Mouse (Mus musculus) embryonic facial prominence, embryonic 14.5 days (tissue): Measurements from ENCODE around the gene Gm6020. TPM values are rescaled to one million over a fixed set of nuclear protein-coding genes. Genes with fewer than 3 reads are reported as not detected.
"Not testable (repeated sequence)": the region's sequence is repeated elsewhere in the genome, so short reads cannot be mapped to it uniquely, and the experiment has no call there.

Source experiments
- ATAC-seq: fragments of 200-750 bp; cut with Nextera tagmentation; 2 replicates; pipeline ENCODE4 v1.8.0; 2017; ENCODE audit warnings: low read depth, moderate number of reproducible peaks, moderate TSS enrichment
- DNase-seq: peaks from one replicate; pipeline ENCODE4 v3.0.0-alpha.2; 2015; ENCODE audit warnings: low spot score
- H3K27ac ChIP-seq: fragments of 300-500 bp; sonication (generic); replicated peaks from 2 replicates; pipeline ENCODE4 v1.5.1; 2014; ENCODE audit warnings: low read depth, mild to moderate bottlenecking, low read length, moderate library complexity
- H3K27me3 ChIP-seq: fragments of 300-500 bp; sonication (generic); replicated peaks from 2 replicates; pipeline ENCODE4 v1.6.1; 2014; ENCODE audit warnings: low read length; ENCODE audit not compliant: control insufficient read depth, insufficient read depth
- H3K36me3 ChIP-seq: fragments of 300-500 bp; sonication (generic); 2 replicates; pipeline ENCODE4 v1.6.1; 2014; ENCODE audit warnings: low read length, mixed read lengths; ENCODE audit not compliant: control insufficient read depth, insufficient read depth
- H3K4me1 ChIP-seq: fragments of 300-500 bp; sonication (generic); 2 replicates; pipeline ENCODE4 v1.6.1; 2014; ENCODE audit warnings: antibody characterized with exemption, low read length; ENCODE audit not compliant: control insufficient read depth, insufficient read depth
- H3K4me2 ChIP-seq: fragments of 300-500 bp; sonication (generic); 2 replicates; pipeline ENCODE4 v1.6.1; 2014; ENCODE audit warnings: low read depth, mild to moderate bottlenecking, low read length, moderate library complexity, mixed read lengths
- H3K4me3 ChIP-seq: fragments of 300-500 bp; sonication (generic); 2 replicates; pipeline ENCODE4 v1.5.1; 2014; ENCODE audit warnings: low read depth, mild to moderate bottlenecking, low read length
- H3K9ac ChIP-seq: fragments of 300-500 bp; sonication (generic); 2 replicates; pipeline ENCODE4 v1.6.1; 2014; ENCODE audit warnings: low read depth, mild to moderate bottlenecking, low read length, moderate library complexity, mixed read lengths
- H3K9me3 ChIP-seq: fragments of 300-500 bp; sonication (generic); 2 replicates; pipeline ENCODE4 v1.6.1; 2016; ENCODE audit warnings: low read length; ENCODE audit not compliant: control insufficient read depth
- WGBS: fragments of 180-500 bp; shearing (Covaris S2); extraction: QIAGEN DNeasy Blood & Tissue Kit; methylation state at CpG from one replicate; pipeline ENCODE4 v1.1.7; 2014; 5-methylcytosine and 5-hydroxymethylcytosine counted together
- polyA plus RNA-seq: library from polyadenylated mRNA; unstranded; fragments of >200 nt; fragmentation: Nextera tagmentation; extraction: Ambion mirVana; gene quantifications from 2 replicates; pipeline ENCODE4 v1.2.1, GENCODE M21; 2014

Gm6020 gene
- polyA plus RNA-seq: not detected in 2 replicates

DNA sequence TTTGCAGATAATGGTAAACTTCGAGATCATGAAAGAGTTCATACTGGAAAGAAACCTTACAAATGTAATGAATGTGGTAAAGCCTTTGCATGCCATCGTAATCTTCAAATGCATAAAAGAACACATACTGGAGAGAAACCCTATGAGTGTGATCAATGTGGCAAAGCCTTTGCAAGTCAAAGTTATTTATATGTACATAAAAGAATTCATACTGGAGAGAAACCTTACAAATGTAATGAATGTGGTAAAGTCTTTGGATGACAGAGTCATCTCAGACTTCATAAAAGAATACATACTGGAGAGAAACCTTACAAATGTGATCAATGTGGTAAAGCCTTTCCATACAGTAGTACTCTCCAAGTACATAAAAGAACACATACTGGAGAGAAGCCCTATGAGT, at the start of gene Gm6020:
TSS of gene Gm6020 (plus strand) at position 301 of the 400 bp plus-strand sequence.
- not testable (repeated sequence) for H3K9ac ChIP-seq, H3K4me2 ChIP-seq, ATAC-seq, H3K36me3 ChIP-seq, H3K4me1 ChIP-seq, H3K27me3 ChIP-seq, H3K27ac ChIP-seq, H3K4me3 ChIP-seq, DNase-seq
- WGBS: 78% methylated on average over 2 of the region's 2 CpGs
- H3K9me3 ChIP-seq: peaks cover 25% of the 10 kb centered on the region

DNA sequence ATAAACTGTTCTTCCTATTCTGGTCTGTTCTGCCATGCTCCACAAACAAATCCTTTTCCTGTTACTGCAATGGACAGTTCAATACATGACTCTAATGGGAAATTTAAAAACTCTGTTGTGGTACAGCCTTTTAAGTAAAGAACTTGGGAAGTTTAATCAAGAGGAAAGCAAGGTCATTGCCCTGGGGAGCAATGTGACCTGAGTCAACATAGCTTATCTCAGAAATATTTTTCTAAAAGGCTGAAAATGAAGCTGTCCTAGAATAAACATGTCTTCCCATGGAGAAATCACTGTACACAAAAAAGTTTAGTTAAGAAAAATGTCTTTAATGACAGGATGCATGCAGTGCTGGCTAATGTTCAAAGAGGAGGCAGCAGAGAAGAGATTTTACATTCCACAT, 45.0 kb upstream of the Gm6020 start:
- Histone ChIP-seq H3K27ac (no peak overlapping the region), H3K27me3 (no peaks in the 10 kb centered on the region), H3K36me3 (no peaks in the 10 kb centered on the region), H3K4me3 (no peak overlapping the region), H3K9me3 (no peaks in the 10 kb centered on the region), H3K4me1 (peaks cover 10% of the 10 kb centered on the region), H3K9ac (no peak overlapping the region), H3K4me2 (no peak overlapping the region)
- DNase-seq (no peak), ATAC-seq (no peak)

DNA sequence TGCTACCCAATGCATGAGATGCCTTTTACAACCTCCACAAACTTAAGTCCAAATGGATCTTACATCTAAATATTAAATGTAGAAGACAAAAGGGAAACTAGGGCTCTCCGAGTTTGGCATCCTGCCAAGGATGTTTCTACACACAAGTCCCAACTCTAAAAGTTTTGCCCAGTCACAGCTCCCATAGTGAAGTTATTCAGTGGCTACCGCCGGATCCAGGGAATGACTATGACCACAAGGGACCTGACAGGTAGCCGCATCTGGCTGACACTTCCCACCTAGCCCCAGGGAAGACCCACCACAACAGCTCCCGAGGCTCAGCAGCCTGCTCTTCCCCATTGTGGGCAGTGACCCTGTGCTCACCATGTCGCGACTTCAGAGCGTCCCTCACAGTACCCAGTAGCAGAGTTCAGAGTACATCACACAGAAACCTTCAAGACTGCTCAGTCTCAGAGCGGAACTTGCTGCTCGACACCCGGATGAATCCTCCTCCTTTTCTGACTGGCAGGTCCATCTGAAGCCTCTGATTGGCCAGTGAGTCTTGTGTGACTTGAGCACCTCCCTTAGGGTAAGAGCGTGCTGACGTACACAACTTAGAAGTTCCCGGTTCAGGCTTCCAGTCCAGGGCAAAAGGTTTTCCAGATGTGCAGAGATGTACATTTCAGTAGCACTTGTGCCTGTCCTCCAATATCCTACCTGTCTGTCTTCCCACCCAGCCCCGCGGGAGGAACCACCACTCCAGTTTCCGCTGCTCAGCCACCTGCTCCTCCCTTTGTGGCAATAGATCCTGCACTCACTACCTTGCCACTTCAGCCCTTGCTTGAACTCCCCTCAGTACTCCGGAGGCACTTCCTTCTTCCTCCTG, 43.1 kb upstream of the Gm6020 start, which contains the start of gene Zfp950:
TSS of gene Zfp950 (minus strand) at position 499 of the 865 bp plus-strand sequence.
- H3K27ac ChIP-seq: peak within 1 kb of the TSS; percentile 57
- peak; percentile 97 for DNase-seq

DNA sequence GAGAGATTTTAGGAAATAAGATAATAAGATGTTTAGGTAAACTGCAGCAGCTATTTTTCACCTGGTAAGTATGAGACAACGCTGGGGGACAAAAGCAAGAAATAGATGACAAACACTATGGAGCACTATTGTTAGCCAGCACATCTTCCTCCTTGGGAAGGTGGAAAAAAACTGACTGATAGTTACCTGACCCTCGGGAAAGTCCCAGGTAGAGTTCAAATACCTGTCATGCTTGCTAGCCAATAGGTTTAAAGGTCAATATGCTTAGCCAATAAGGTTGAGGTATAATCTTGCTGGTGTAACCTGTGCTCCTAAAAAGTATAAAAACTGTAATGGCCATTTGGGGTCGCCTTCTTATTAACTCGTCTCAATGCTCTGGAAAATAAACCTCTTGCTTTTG, 42.4 kb upstream of the Gm6020 start:
- Histone ChIP-seq H3K27me3 (no peaks in the 10 kb centered on the region), H3K4me3 (peak overlapping the region; percentile 80), H3K9me3 (no peaks in the 10 kb centered on the region), H3K4me1 (peaks cover 10% of the 10 kb centered on the region), H3K27ac (peak overlapping the region; percentile 39; the same call in 1 of the 2 replicates), H3K4me2 (peak overlapping the region; percentile 74), H3K9ac (peak overlapping the region; percentile 79), H3K36me3 (no peaks in the 10 kb centered on the region)
- ATAC-seq (no peak), DNase-seq (no peak)
- 19% methylated on average over 4 of the region's 4 CpGs for WGBS

More for the DNA sequence above, 43.1 kb upstream of the Gm6020 start, which contains the start of gene Zfp950:
- under 1% methylated on average over 18 of the region's 18 CpGs for WGBS
- Histone ChIP-seq H3K27me3 (no peaks in the 10 kb centered on the region), H3K36me3 (no peaks in the 10 kb centered on the region), H3K4me3 (peak within 1 kb of the TSS; percentile 80), H3K4me2 (peak within 1 kb of the TSS; percentile 74), H3K9me3 (no peaks in the 10 kb centered on the region), H3K4me1 (peaks cover 10% of the 10 kb centered on the region), H3K9ac (peak within 1 kb of the TSS; percentile 79)
- ATAC-seq: peak; percentile 100

DNA sequence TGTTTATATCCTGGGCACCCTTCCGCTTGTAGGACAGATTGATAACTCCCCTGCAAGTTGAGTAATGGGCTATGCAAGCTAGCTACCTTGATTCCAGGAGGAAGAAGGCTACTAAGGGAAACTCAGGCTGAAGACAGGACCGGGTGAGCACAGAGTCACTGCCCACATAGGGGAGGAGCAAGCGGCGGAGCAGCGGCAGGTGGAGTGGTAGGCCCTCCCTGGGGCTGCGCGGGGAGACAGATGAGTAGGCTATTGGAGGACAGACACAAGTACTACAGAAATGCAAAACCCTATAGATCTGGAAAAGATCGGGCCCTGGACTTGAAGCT, 32.4 kb upstream of the Gm6020 start:
- no peak overlapping the region for H3K27ac ChIP-seq
- H3K9ac ChIP-seq: peak overlapping the region; percentile 49; the same call in 1 of the 2 replicates
- no peaks in the 10 kb centered on the region for H3K9me3 ChIP-seq
- peak overlapping the region; percentile 37 for H3K4me3 ChIP-seq
- 6% methylated on average over 8 of the region's 8 CpGs for WGBS
- H3K4me1 ChIP-seq: no peaks in the 10 kb centered on the region
- ATAC-seq: peak; percentile 71
- peak overlapping the region; percentile 71 for H3K4me2 ChIP-seq
- DNase-seq: peak; percentile 13
- H3K36me3 ChIP-seq: no peaks in the 10 kb centered on the region
- peaks cover 6% of the 10 kb centered on the region for H3K27me3 ChIP-seq

DNA sequence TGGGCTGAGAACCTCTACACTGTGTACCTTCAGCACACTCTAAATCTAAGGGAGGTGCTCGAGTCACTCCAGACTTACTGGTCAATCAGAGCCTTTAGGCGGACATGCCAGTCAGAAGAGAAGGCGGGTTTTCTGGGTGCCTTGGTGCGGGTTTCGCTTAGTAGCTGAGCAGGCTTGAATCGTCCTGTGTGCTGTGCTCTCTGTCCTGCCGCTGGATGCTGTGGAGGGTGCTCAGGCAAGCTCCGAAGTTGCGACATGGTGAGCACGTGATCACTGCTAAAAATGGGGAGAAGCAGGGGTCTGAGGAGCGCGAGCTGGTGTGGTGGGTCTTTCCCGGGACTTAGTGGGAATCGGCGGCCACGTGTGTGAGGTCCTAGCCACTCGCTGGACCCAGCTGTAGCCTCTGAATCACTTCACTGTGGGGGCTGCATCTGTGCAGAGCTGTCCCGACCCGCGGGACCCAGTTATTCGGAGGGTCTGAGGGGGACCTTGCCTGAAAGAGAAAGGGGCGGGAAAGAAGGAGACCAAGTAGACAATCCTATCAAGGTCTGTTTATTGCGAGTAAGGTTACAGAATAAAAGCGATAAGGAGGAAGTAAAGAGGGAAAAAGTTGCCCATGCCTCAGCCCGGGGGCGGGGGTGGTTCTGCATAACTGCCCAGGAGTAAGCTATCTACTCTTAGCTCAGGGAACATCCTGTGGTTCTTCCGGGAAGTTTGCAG, 31.8 kb upstream of the Gm6020 start:
- Histone ChIP-seq H3K9ac (peak overlapping the region; percentile 49), H3K27ac (no peak overlapping the region), H3K27me3 (peaks cover 6% of the 10 kb centered on the region), H3K4me1 (no peaks in the 10 kb centered on the region), H3K4me2 (peak overlapping the region; percentile 71), H3K36me3 (no peaks in the 10 kb centered on the region), H3K9me3 (no peaks in the 10 kb centered on the region), H3K4me3 (peak overlapping the region; percentile 37)
- peak; percentile 65 for ATAC-seq
- peak; percentile 10 for DNase-seq
- 8% methylated on average over 27 of the region's 27 CpGs for WGBS

DNA sequence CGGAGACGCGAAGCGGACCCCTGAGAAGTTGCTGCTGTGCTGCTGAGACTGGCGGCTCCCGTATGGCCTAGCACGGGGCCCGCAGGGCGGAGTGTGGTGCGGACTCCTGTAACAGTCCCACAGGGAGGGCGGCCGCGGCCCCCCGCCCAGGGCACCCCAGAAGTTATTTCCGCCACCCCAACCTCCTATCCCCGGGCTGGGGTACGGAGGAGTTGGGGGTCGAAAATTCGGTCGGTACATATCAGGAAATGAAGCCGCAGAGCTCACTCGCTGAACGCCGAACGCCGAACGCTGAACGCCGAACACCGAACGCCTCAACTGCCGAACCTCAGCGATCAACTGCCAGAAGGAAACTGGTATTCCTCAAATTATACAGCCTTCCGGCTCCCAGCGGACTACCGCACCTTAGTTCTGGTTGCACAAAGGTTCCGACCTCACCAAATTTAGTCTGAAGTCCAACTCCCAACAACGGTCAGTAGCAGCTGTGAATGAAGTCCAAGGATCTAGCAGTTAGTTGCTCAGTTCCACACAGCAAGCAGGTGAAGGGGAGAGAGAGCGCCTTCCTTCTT, 7.8 kb upstream of the Gm6020 start, which contains the start of gene Gm7102:
TSS of gene Gm7102 (minus strand) at position 554 of the 569 bp plus-strand sequence.
- no peaks in the 10 kb centered on the region for H3K4me1 ChIP-seq
- H3K27ac ChIP-seq: no peak within 1 kb of the TSS
- H3K9me3 ChIP-seq: no peaks in the 10 kb centered on the region
- peak within 1 kb of the TSS; percentile 46; the same call in 1 of the 2 replicates for H3K9ac ChIP-seq
- DNase-seq: no peak
- no peaks in the 10 kb centered on the region for H3K36me3 ChIP-seq
- H3K4me2 ChIP-seq: peak within 1 kb of the TSS; percentile 52
- H3K27me3 ChIP-seq: no peaks in the 10 kb centered on the region
- no peak for ATAC-seq
- 38% methylated on average over 38 of the region's 39 CpGs for WGBS
- H3K4me3 ChIP-seq: peak within 1 kb of the TSS; percentile 33

DNA sequence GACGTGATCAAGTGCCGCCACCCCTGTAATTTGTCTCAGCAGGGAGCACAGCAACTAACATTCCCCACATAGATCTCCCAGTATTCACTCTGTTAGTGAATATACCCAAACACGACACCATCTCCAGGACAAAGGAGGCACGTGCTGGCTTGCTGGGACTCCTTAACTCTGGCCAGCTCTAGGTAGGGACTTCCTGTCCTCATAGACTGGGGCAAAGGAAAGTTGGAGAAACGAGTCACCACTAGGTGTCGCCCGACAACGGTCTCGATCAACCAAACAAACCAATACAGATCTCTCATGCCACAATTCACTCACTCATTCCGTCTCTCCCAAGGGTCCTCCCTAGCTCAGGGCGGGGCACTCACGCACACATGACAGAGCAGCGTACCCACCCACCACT, 15.6 kb downstream of the Gm6020 start:
- no peak for ATAC-seq
- no peak overlapping the region for H3K9ac ChIP-seq
- no peaks in the 10 kb centered on the region for H3K9me3 ChIP-seq
- WGBS: 10% methylated on average over 13 of the region's 13 CpGs
- H3K4me3 ChIP-seq: no peak overlapping the region
- no peak overlapping the region for H3K27ac ChIP-seq
- H3K27me3 ChIP-seq: no peaks in the 10 kb centered on the region
- DNase-seq: peak; percentile 91
- no peaks in the 10 kb centered on the region for H3K36me3 ChIP-seq
- H3K4me2 ChIP-seq: no peak overlapping the region
- no peaks in the 10 kb centered on the region for H3K4me1 ChIP-seq
